Mouse (Mus musculus) forebrain, embryonic 12.5 days (tissue): ENCODE measurements around the gene Polr1b. TPM values are rescaled to one million over a fixed set of nuclear protein-coding genes. Genes with fewer than 3 reads are reported as not detected.

ENCODE experiments used
- ATAC-seq: fragments of 200-750 bp; cut with Nextera tagmentation; 2 replicates; pipeline ENCODE4 v1.8.0; 2017; ENCODE audit warnings: moderate TSS enrichment; ENCODE audit not compliant: low FRiP score
- H3K27ac ChIP-seq: fragments of 300-500 bp; sonication (generic); 2 replicates; pipeline ENCODE4 v1.5.1; 2016; ENCODE audit warnings: mild to moderate bottlenecking
- H3K27me3 ChIP-seq: fragments of 300-500 bp; sonication (generic); 2 replicates; pipeline ENCODE4 v1.6.1; 2016; ENCODE audit warnings: mild to moderate bottlenecking
- H3K36me3 ChIP-seq: fragments of 300-500 bp; sonication (generic); replicated peaks from 2 replicates; pipeline ENCODE4 v1.6.1; 2016; ENCODE audit warnings: mild to moderate bottlenecking
- H3K4me1 ChIP-seq: fragments of 300-500 bp; sonication (generic); 2 replicates; pipeline ENCODE4 v1.6.1; 2016
- H3K4me2 ChIP-seq: fragments of 300-500 bp; sonication (generic); 2 replicates; pipeline ENCODE4 v1.6.1; 2016; ENCODE audit warnings: mild to moderate bottlenecking, moderate library complexity
- H3K4me3 ChIP-seq: fragments of 300-500 bp; sonication (generic); replicated peaks from 2 replicates; pipeline ENCODE4 v1.5.1; 2016; ENCODE audit warnings: mild to moderate bottlenecking
- H3K9ac ChIP-seq: fragments of 300-500 bp; sonication (generic); 2 replicates; pipeline ENCODE4 v1.6.1; 2016; ENCODE audit warnings: mild to moderate bottlenecking
- H3K9me3 ChIP-seq: fragments of 300-500 bp; sonication (generic); 2 replicates; pipeline ENCODE4 v1.6.1; 2016
- WGBS: fragments of 180-500 bp; shearing (Covaris S2); methylation state at CpG from one replicate; pipeline ENCODE4 v1.1.7; 2016; 5-methylcytosine and 5-hydroxymethylcytosine counted together
- polyA plus RNA-seq: library from polyadenylated mRNA; unstranded; fragments of >200 nt; fragmentation: Nextera tagmentation; extraction: Ambion mirVana; gene quantifications from 2 replicates; pipeline ENCODE4 v1.2.1, GENCODE M21; 2016

The Polr1b gene
- polyA plus RNA-seq, 1 experiment from 2014 or later = 27.1 TPM

DNA sequence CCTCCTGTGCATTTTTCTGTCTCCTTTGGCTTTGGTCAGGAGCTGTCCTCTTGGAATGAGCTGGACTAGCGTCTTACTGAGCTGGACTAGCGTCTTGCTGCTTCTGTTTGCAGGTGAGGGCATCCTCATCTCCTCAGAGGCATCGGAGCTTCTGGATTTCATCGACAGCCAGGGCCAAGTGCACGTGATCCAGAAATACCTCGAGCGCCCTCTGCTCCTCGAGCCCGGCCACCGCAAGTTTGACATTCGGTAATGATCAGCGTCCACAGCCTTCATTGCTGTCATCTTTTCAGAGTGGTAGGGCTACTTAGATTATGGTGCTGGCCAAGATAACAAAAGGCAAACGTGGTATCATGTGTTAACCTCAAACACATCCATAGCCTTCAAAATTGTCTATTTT lies 19.7 kb upstream of the Polr1b start:
- no peak overlapping the region for H3K27ac ChIP-seq
- no peaks in the 10 kb centered on the region for H3K9me3 ChIP-seq
- no peaks in the 10 kb centered on the region for H3K4me1 ChIP-seq
- WGBS = 74% methylated on average over 13 of the region's 13 CpGs
- no peak overlapping the region for H3K9ac ChIP-seq
- H3K4me2 ChIP-seq = no peak overlapping the region
- no peaks in the 10 kb centered on the region for H3K27me3 ChIP-seq
- H3K36me3 ChIP-seq = peaks cover 67% of the 10 kb centered on the region
- H3K4me3 ChIP-seq = no peak overlapping the region
- ATAC-seq = no peak

DNA sequence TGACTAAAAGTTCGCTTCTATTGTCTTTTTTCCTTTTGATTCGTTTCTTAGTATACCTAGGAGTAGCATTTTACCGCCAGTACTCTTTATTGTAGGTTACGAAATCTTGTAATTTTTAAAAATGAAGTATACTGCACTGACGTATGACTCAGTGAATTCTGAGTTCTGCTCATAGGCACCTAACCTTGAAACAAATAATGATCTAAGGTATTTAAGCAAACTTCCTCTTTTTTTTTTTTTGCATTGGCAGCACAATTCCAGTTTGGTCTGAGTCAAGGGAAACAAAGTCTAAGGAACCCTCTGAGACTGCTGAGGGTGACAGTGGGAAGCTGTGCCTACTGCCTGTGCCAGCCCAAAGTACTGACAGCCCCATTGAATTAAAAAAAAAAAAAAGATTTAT lies 17.3 kb upstream of the Polr1b start:
- no peaks in the 10 kb centered on the region for H3K9me3 ChIP-seq
- no peak overlapping the region for H3K27ac ChIP-seq
- H3K4me3 ChIP-seq = no peak overlapping the region
- WGBS = 94% methylated on average over 5 of the region's 5 CpGs
- ATAC-seq = no peak
- H3K4me1 ChIP-seq = no peaks in the 10 kb centered on the region
- H3K27me3 ChIP-seq = no peaks in the 10 kb centered on the region
- no peak overlapping the region for H3K9ac ChIP-seq
- H3K4me2 ChIP-seq = no peak overlapping the region
- H3K36me3 ChIP-seq = peaks cover 61% of the 10 kb centered on the region

DNA sequence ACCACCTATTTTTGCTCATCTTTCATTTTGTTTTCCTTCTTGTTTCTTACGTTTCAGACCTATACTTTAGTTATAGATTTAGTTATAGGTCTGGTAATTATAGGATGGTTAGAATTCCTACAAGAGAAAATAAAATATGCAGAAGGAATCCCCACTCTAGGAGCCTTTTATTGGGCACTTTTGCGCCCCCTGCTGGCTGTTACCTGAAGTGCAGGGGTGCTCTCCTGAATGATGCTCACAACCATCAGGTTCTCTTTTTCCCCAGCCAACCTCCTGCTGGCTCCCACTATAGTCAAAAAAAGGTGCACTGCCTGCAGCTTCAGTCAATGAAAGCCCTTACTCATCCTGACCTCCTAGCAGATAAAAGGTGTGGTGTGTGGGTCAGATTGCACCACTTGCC lies 15.8 kb upstream of the Polr1b start:
- Histone ChIP-seq H3K4me1 (no peaks in the 10 kb centered on the region), H3K27me3 (no peaks in the 10 kb centered on the region), H3K9ac (no peak overlapping the region), H3K4me2 (no peak overlapping the region), H3K4me3 (no peak overlapping the region), H3K9me3 (no peaks in the 10 kb centered on the region), H3K36me3 (peaks cover 62% of the 10 kb centered on the region), H3K27ac (no peak overlapping the region)
- ATAC-seq = no peak
- 55% methylated on average over 2 of the region's 2 CpGs for WGBS

DNA sequence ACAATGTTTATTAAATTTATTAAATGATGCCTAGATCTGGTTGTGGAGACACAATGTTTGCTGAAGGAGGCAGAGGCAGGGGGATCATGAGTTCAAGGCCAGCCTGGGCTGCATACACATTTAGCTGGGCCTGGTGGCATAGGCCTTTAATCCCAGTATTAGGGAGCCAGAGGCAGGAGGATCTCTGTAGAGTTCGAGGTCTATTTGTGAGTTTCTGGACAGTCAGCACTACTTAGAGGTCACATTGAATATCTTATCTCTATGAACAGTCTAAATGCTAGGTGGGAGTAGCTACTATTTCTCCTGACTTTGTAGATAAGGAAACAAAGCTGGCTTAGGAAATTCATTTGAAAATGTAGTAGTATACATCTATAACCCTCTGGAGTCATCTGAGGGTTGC lies 13.3 kb upstream of the Polr1b start:
- no peak for ATAC-seq
- H3K4me3 ChIP-seq = no peak overlapping the region
- peaks cover 61% of the 10 kb centered on the region for H3K36me3 ChIP-seq

DNA sequence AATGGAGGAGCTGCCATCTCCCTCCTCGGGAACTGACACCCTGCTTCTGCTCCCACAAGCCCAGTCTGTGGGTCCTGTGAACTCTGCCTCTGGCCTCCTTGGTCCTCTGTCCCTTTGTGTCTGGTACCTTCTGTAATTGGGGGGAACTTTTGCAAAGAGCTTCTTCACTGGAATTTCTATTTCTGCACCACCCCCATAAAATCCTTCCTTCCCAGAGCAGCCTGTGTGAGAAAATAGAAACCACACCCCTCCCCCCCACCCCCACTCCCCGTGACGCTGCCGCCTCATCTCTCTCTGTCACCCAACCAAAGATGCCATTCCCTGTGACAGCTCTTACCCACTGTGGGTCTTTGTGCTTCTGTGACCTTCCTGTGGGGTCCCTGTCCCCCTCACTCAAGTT lies 10.4 kb upstream of the Polr1b start:
- H3K27ac ChIP-seq = no peak overlapping the region
- no peak overlapping the region for H3K4me3 ChIP-seq
- peaks cover 76% of the 10 kb centered on the region for H3K36me3 ChIP-seq
- no peaks in the 10 kb centered on the region for H3K4me1 ChIP-seq
- ATAC-seq = no peak
- no peak overlapping the region for H3K4me2 ChIP-seq
- no peak overlapping the region for H3K9ac ChIP-seq
- no peaks in the 10 kb centered on the region for H3K27me3 ChIP-seq
- WGBS = 77% methylated on average over 4 of the region's 4 CpGs
- no peaks in the 10 kb centered on the region for H3K9me3 ChIP-seq

More for the DNA sequence above, 13.3 kb upstream of the Polr1b start:
- H3K9ac ChIP-seq = no peak overlapping the region
- H3K9me3 ChIP-seq = no peaks in the 10 kb centered on the region
- 95% methylated on average over 1 of the region's 1 CpGs for WGBS
- H3K4me1 ChIP-seq = no peaks in the 10 kb centered on the region
- no peaks in the 10 kb centered on the region for H3K27me3 ChIP-seq
- H3K27ac ChIP-seq = no peak overlapping the region
- no peak overlapping the region for H3K4me2 ChIP-seq

DNA sequence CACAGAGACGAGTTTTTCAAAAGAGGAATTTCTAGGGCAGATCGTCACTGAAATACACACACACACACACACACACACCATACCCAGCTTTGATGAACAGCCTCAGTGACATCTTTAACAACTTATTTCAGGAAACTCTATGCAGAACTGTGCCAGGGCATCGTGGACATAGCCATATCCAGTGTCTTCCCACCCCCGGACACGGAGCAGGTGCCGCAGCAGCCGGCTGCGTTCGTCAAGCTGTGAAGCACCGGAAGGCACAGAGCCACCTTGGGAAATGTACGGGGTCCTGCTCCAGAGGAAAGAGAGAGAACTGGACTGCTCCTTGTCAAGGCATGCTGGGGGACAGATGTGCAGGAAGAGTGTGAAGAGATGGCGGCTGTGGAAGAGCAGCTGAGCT lies 8.0 kb upstream of the Polr1b start:
- Histone ChIP-seq H3K4me3 (no peak overlapping the region), H3K4me1 (no peaks in the 10 kb centered on the region), H3K27me3 (no peaks in the 10 kb centered on the region), H3K9me3 (no peaks in the 10 kb centered on the region), H3K9ac (no peak overlapping the region), H3K36me3 (peaks cover 58% of the 10 kb centered on the region), H3K27ac (no peak overlapping the region), H3K4me2 (no peak overlapping the region)
- 94% methylated on average over 12 of the region's 12 CpGs for WGBS
- no peak for ATAC-seq

DNA sequence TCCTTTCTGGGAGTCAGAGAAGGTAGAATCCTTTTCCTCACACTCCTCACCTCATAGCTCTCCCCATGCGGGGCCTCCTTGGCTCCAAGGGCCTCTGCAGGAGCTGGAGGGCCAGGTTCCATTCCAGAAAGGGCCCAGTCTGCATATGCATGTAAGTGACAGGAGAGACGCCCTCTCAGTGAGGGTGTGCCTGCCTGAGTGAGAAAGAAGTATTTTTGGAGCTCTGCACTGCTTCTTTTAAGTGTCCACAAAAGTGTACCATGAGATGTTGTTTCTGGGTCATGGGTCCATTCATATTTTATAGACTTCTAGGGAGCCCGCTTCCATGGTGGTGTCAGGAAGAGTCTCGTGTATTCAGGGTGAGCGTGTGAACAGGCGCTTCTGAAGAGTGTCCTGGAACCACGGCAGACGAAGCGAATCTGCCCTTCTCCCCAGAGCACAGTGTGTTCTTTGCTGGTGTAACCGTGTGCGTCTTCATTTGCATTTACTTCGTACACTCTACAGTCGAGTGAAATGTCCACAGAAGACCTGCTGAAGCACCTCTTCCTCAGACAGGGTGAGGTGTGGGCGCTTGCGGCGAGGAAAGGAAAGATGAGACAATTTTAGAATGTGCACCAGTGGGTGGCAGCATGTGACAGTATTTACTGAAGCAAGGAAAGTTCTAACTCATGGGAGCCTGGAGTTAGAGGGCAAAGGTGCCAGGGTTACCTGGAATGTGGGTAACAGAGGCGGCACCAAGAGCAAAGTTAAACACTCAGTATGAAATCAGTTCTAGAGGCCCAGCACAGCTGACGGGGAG lies 6.7 kb upstream of the Polr1b start:
- Histone ChIP-seq H3K9ac (no peak overlapping the region), H3K27me3 (no peaks in the 10 kb centered on the region), H3K9me3 (no peaks in the 10 kb centered on the region), H3K4me1 (no peaks in the 10 kb centered on the region), H3K4me3 (no peak overlapping the region), H3K36me3 (peaks cover 49% of the 10 kb centered on the region), H3K4me2 (no peak overlapping the region), H3K27ac (no peak overlapping the region)
- ATAC-seq = no peak
- WGBS = 90% methylated on average over 18 of the region's 18 CpGs

DNA sequence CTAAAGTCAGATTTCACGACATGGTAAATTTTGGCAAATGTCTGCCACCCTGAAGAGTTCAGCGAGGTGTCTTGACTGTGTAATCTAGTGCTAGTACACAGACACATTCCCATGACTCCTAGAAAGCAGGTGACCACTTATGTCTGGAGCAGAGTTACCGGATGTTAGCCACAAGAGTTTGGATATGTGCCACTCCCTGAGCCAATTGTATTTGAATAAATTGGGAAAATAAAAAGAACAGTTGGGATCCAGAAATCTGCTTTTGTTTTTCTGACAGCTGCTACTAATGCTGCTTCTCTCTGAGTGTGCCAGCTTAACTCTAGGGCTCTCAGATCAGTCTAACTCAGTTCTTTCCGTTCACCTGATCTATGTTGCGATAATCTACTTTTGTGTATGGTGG lies 12.1 kb downstream of the Polr1b start:
- H3K4me3 ChIP-seq = no peak overlapping the region
- peaks cover 78% of the 10 kb centered on the region for H3K36me3 ChIP-seq
- H3K27me3 ChIP-seq = no peaks in the 10 kb centered on the region
- no peak overlapping the region for H3K4me2 ChIP-seq
- H3K4me1 ChIP-seq = no peaks in the 10 kb centered on the region
- no peak overlapping the region for H3K9ac ChIP-seq
- 92% methylated on average over 5 of the region's 5 CpGs for WGBS
- H3K27ac ChIP-seq = no peak overlapping the region
- no peak for ATAC-seq
- no peaks in the 10 kb centered on the region for H3K9me3 ChIP-seq

DNA sequence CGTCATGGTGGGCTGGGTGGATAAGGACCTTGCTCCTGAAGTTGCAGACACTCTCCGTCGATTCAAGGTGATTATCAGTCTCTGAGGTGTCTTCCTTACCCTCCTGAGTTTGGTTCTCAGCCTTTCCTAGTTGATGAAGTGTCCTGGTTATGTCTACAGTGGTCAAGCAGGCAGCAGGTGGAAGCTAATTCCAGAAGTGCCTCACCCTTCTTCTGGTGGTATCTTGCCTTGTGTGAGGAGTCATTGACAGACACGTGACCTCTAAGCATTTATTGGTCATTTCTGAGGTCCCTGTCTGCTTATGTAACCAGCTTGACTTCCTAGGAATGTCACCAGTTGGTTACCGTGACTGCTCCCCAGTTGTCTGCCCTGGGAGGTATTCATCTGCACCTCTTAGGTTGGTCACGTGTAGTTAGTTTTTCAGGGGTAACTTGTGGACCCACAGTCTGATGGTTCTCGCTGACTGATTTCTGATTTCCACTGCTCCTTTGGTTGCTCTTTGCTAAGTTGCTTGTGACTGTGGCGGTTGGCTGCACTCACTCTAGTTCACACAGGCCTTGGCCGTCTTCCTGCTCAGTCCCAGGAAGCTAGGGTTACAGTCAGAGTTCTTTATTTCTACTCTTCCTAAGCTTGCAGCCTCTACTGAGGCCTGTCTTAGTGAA lies 15.0 kb downstream of the Polr1b start:
- no peak overlapping the region for H3K9ac ChIP-seq
- H3K4me2 ChIP-seq = no peak overlapping the region
- H3K4me3 ChIP-seq = no peak overlapping the region
- 94% methylated on average over 9 of the region's 9 CpGs for WGBS
- no peak for ATAC-seq
- H3K4me1 ChIP-seq = no peaks in the 10 kb centered on the region
- H3K9me3 ChIP-seq = no peaks in the 10 kb centered on the region
- H3K27ac ChIP-seq = no peak overlapping the region
- peaks cover 86% of the 10 kb centered on the region for H3K36me3 ChIP-seq
- no peaks in the 10 kb centered on the region for H3K27me3 ChIP-seq

DNA sequence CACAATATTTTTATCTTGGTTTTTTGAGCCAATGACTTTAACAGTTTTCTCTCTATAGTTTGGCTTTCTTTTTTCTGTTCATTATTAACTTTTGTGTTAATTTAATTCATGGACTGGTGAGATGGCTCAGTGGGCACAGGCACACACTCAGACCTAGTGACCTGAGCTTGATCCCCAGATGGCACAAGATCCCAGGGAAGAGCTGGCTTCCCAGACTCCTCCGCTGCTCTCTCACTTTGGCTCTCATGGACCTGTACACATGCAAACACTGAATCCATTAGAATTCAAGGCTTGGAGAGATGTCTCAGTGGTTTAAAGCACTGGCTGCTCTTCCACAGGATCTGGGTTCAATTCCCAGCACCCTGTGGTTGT lies 15.6 kb downstream of the Polr1b start:
- no peaks in the 10 kb centered on the region for H3K9me3 ChIP-seq
- no peaks in the 10 kb centered on the region for H3K4me1 ChIP-seq
- no peak for ATAC-seq
- no peak overlapping the region for H3K4me2 ChIP-seq
- H3K36me3 ChIP-seq = peaks cover 90% of the 10 kb centered on the region
- WGBS = 100% methylated on average over 1 of the region's 1 CpGs
- no peak overlapping the region for H3K4me3 ChIP-seq
- no peaks in the 10 kb centered on the region for H3K27me3 ChIP-seq
- no peak overlapping the region for H3K27ac ChIP-seq
- no peak overlapping the region for H3K9ac ChIP-seq

DNA sequence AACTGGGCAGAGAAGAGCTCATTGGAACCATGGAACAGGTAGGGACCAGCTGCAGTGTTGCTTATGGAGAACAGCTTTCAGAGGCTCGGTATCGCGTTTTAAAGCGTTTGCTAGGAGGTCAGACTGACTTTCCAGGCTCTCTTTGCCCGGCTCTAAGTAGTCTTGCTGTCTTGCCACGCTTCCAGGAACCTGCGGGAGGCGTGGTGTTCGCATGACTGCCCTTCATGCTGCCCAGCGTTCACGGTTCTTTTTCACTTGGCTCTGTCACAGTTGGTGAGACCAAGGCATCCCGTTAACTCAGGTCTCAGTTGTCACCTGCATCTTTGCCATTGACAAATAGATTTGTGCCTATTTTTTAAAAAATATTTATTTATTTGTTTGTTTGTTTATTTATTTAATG lies 17.3 kb downstream of the Polr1b start:
- no peaks in the 10 kb centered on the region for H3K27me3 ChIP-seq
- H3K4me1 ChIP-seq = no peaks in the 10 kb centered on the region
- H3K4me2 ChIP-seq = no peak overlapping the region
- 89% methylated on average over 12 of the region's 12 CpGs for WGBS
- H3K9ac ChIP-seq = no peak overlapping the region
- H3K4me3 ChIP-seq = no peak overlapping the region
- H3K9me3 ChIP-seq = no peaks in the 10 kb centered on the region
- no peak for ATAC-seq
- peaks cover 91% of the 10 kb centered on the region for H3K36me3 ChIP-seq
- H3K27ac ChIP-seq = no peak overlapping the region

DNA sequence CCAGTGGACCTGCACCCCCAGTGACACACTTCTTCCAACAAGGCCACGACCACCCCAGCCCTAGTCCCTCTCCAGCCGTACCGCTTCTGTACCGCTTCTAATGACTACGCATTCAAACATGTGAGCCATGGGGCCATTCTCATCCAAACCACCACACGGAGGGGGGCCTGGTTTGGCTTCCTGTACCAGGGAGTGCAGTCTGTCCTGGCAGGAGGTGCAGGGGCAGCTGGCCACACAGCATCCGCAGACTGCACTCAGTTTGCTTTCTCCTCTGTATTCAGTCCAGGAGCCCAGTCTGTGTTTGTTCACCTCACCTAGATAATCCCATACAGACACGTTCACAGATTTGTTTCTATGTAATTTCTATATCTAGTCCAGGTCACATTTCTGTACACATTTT lies 21.2 kb downstream of the Polr1b start:
- no peak for ATAC-seq
- Histone ChIP-seq H3K4me1 (no peaks in the 10 kb centered on the region), H3K4me2 (no peak overlapping the region), H3K9me3 (no peaks in the 10 kb centered on the region), H3K27ac (no peak overlapping the region), H3K27me3 (no peaks in the 10 kb centered on the region), H3K9ac (no peak overlapping the region), H3K4me3 (no peak overlapping the region), H3K36me3 (peaks cover 92% of the 10 kb centered on the region)
- 98% methylated on average over 8 of the region's 8 CpGs for WGBS

DNA sequence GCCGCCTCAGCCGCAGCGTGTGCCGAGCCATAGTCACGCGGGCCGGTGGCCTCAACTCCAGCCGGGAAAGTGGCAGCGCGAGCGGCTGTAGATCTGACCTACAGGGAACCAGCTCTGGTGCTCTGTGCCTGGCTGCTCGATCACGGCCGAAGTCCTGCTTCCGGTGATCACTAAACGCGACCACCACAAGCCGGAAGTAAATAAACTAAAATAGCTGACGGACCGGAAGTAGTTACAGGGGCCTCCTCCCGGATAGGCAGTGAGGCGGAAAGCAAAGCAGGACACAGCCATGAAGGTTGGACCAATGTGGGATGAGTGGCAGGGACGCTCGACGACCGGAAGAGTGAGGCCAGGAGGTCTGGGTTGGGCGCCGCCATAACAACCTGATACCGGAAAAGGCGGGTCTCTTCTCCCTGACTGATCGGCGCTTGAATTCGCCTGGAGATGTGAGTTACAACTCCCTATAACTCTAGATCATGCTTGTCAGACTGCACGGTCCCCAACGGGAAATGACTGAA lies 28.7 kb downstream of the Polr1b start, which contains the start of gene Chchd5:
Chchd5 (plus strand) TSS at position 289 of the 518 bp plus-strand sequence.
- under 1% methylated on average over 35 of the region's 35 CpGs for WGBS
- Histone ChIP-seq H3K27ac (peak within 1 kb of the TSS; percentile 85), H3K36me3 (peaks cover 61% of the 10 kb centered on the region), H3K9me3 (0 out of 2 replicates have a peak, but pooled peaks cover 6% of the 10 kb centered on the region), H3K4me2 (peak within 1 kb of the TSS; percentile 78), H3K9ac (peak within 1 kb of the TSS; percentile 71), H3K4me3 (peak within 1 kb of the TSS; percentile 61), H3K27me3 (no peaks in the 10 kb centered on the region), H3K4me1 (peaks cover 15% of the 10 kb centered on the region)
- peak; percentile 100 for ATAC-seq
